ENCODE assay signal across 8 mouse cellular contexts in genomic region chr4:83486117-83486901, GRCm38 (mm10). TPM values are rescaled to one million over a fixed set of nuclear protein-coding genes. Genes with fewer than 3 reads are reported as not detected.
DNase-seq lines count a peak whose midpoint lies in the region; ATAC-seq and TF ChIP-seq lines count a peak whose summit lies in the region.

Gene Psip1 (minus strand): TSS chr4:83486459.

- in situ Hi-C loops in CH12.LX (cut with MboI; ENCODE audit: low pct_ligation_motif_present, low pct_unique_long_range_greater_than_20kb, low sequenced_read_pairs) = no loop called here

- TF ChIP-seq EP300 in CH12.LX (IDR thresholded peaks at IDR 0.05; ENCODE audit: low read length) = no peak
- TF ChIP-seq EP300 in heart, postnatal 0 days (IDR thresholded peaks at IDR 0.05; ENCODE audit: low read depth) = peak; percentile 81; the same call in 1 of the 2 replicates

- peak within 1 kb of the TSS; percentile 96 for H3K27ac ChIP-seq in CH12.LX (ENCODE audit: insufficient read depth, low read depth)
- peak within 1 kb of the TSS; percentile 99 for H3K27ac ChIP-seq in forebrain, embryonic 12.5 days
- peak within 1 kb of the TSS; percentile 95 for H3K27ac ChIP-seq in heart, postnatal 0 days (ENCODE audit: low read depth)
- peak within 1 kb of the TSS; percentile 96 for H3K27ac ChIP-seq in liver, embryonic 16.5 days (ENCODE audit: low read length)
- peak within 1 kb of the TSS; percentile 100 for H3K27ac ChIP-seq in neural tube, embryonic 13.5 days (replicated peaks)
- H3K27ac ChIP-seq in testis, adult 2 months (ENCODE audit: control insufficient read depth, insufficient read depth, low read depth, low read length) = peak within 1 kb of the TSS; percentile 89

- peak within 1 kb of the TSS; percentile 70 for H3K9ac ChIP-seq in CH12.LX (ENCODE audit: insufficient read depth, low read depth)
- peak within 1 kb of the TSS; percentile 97 for H3K9ac ChIP-seq in forebrain, embryonic 12.5 days
- peak within 1 kb of the TSS; percentile 88 for H3K9ac ChIP-seq in heart, postnatal 0 days (replicated peaks; ENCODE audit: low read depth, low read length)
- H3K9ac ChIP-seq in liver, embryonic 16.5 days (ENCODE audit: low read depth, low read length) = peak within 1 kb of the TSS; percentile 87
- peak within 1 kb of the TSS; percentile 97 for H3K9ac ChIP-seq in neural tube, embryonic 13.5 days

- TF ChIP-seq RAD21 in CH12.LX (IDR thresholded peaks at IDR 0.05; ENCODE audit: low read depth, low read length) = no peak

- peak; percentile 95 for ATAC-seq in forebrain, embryonic 12.5 days (ENCODE audit: low FRiP score)
- ATAC-seq in heart, postnatal 0 days (ENCODE audit: insufficient read depth, low read depth) = peak; percentile 88
- ATAC-seq in liver, embryonic 16.5 days (ENCODE audit: low read depth) = peak; percentile 83
- peak; percentile 96 for ATAC-seq in neural tube, embryonic 13.5 days (ENCODE audit: low read depth)

- DNase-seq in CH12.LX (ENCODE audit: extremely low read depth) = peak; percentile 78
- peak; percentile 66 for DNase-seq in c-Kit-positive CD71-positive TER-119-negative erythroid progenitor cells, embryonic 14.5 days (ENCODE audit: low read depth)
- peak; percentile 70 for DNase-seq in heart, postnatal 0 days (ENCODE audit: low spot score)
- DNase-seq in kidney, postnatal 4 days = peak; percentile 92 to 94

- no peaks in the 10 kb centered on the region for H3K27me3 ChIP-seq in CH12.LX (replicated peaks)
- no peaks in the 10 kb centered on the region for H3K27me3 ChIP-seq in forebrain, embryonic 12.5 days
- no peaks in the 10 kb centered on the region for H3K27me3 ChIP-seq in heart, postnatal 0 days (ENCODE audit: control insufficient read depth, insufficient read depth, low read length)
- H3K27me3 ChIP-seq in liver, embryonic 16.5 days (ENCODE audit: control insufficient read depth, insufficient read depth, low read depth, low read length) = no peaks in the 10 kb centered on the region
- H3K27me3 ChIP-seq in neural tube, embryonic 13.5 days = no peaks in the 10 kb centered on the region
- no peaks in the 10 kb centered on the region for H3K27me3 ChIP-seq in testis, adult 2 months (ENCODE audit: control insufficient read depth, insufficient read depth, low read length)

- dilution Hi-C loops in CH12.LX (cut with MboI; ENCODE audit: extremely low pct_ligation_motif_present, extremely low pct_unique_long_range_greater_than_20kb, low sequenced_read_pairs) = no loop called here

- peaks cover 5% of the 10 kb centered on the region for H3K9me3 ChIP-seq in CH12.LX (replicated peaks; ENCODE audit: low read length)
- H3K9me3 ChIP-seq in forebrain, embryonic 12.5 days = no peaks in the 10 kb centered on the region
- H3K9me3 ChIP-seq in heart, postnatal 0 days (replicated peaks; ENCODE audit: control insufficient read depth, low read length) = no peaks in the 10 kb centered on the region
- H3K9me3 ChIP-seq in liver, embryonic 16.5 days (replicated peaks; ENCODE audit: control insufficient read depth, low read length) = no peaks in the 10 kb centered on the region
- no peaks in the 10 kb centered on the region for H3K9me3 ChIP-seq in neural tube, embryonic 13.5 days

- peak within 1 kb of the TSS; percentile 74 to 92 (median 81) for H3K4me3 ChIP-seq in CH12.LX (replicated peaks in 1 of 3; ENCODE audit: low read depth in 2 of 3, low read length in 2 of 3, poor library complexity in 1 of 3)
- H3K4me3 ChIP-seq in forebrain, embryonic 12.5 days (replicated peaks) = peak within 1 kb of the TSS; percentile 98
- H3K4me3 ChIP-seq in heart, postnatal 0 days (ENCODE audit: low read depth, low read length) = peak within 1 kb of the TSS; percentile 98
- peak within 1 kb of the TSS; percentile 88 for H3K4me3 ChIP-seq in liver, embryonic 16.5 days (ENCODE audit: low read depth, low read length)
- peak within 1 kb of the TSS; percentile 89 for H3K4me3 ChIP-seq in neural tube, embryonic 13.5 days
- peak within 1 kb of the TSS; percentile 97 for H3K4me3 ChIP-seq in testis, adult 2 months (ENCODE audit: control insufficient read depth, low read depth, low read length)

- under 1% methylated on average over 73 of the region's 86 CpGs for WGBS in forebrain, embryonic 12.5 days
- under 1% methylated on average over 80 of the region's 86 CpGs for whole genome bisulfite sequencing in heart, postnatal 0 days
- 0% methylated on average over 48 of the region's 86 CpGs for WGBS in liver, embryonic 16.5 days (ENCODE audit: insufficient replicate concordance)
- under 1% methylated on average over 54 of the region's 86 CpGs for WGBS in neural tube, embryonic 13.5 days

- peak within 1 kb of the TSS; percentile 83 for H3K4me2 ChIP-seq in CH12.LX (ENCODE audit: insufficient read depth, low read depth, poor library complexity, severe bottlenecking)
- H3K4me2 ChIP-seq in forebrain, embryonic 12.5 days = peak within 1 kb of the TSS; percentile 65
- peak within 1 kb of the TSS; percentile 92 for H3K4me2 ChIP-seq in heart, postnatal 0 days (ENCODE audit: low read depth, low read length)
- H3K4me2 ChIP-seq in liver, embryonic 16.5 days (ENCODE audit: low read depth, low read length) = peak within 1 kb of the TSS; percentile 81
- peak within 1 kb of the TSS; percentile 76 for H3K4me2 ChIP-seq in neural tube, embryonic 13.5 days

- peaks cover 34% of the 10 kb centered on the region for H3K79me2 ChIP-seq in CH12.LX (replicated peaks; ENCODE audit: control insufficient read depth, extremely low read depth, insufficient read depth, poor library complexity, severe bottlenecking)

- TF ChIP-seq CTCF in CH12.LX (conservative IDR thresholded peaks at IDR 0.05 in 1 of 2, IDR thresholded peaks at IDR 0.05 in 1 of 2; ENCODE audit: low read depth in 2 of 2, low read length in 2 of 2) = peak in 1 of 2 experiments; percentile 2; a peak in 1 of 4 replicates
- peak; percentile 38; the same call in 1 of the 2 replicates for TF ChIP-seq CTCF in heart, postnatal 0 days (IDR thresholded peaks at IDR 0.05; ENCODE audit: low read depth)
- TF ChIP-seq CTCF in testis, adult 2 months (IDR thresholded peaks at IDR 0.05; ENCODE audit: control insufficient read depth, insufficient read depth, insufficient replicate concordance, low read depth, low read length) = no peak

- H3K4me1 ChIP-seq in CH12.LX (ENCODE audit: control insufficient read depth in 1 of 2, insufficient read depth in 2 of 2) = peaks cover 7 to 46% of the 10 kb centered on the region in 2 experiments; a peak in 3 of 4 replicates
- peaks cover 37% of the 10 kb centered on the region for H3K4me1 ChIP-seq in forebrain, embryonic 12.5 days
- H3K4me1 ChIP-seq in heart, postnatal 0 days (ENCODE audit: control insufficient read depth, insufficient read depth) = 0 out of 2 replicates have a peak, but pooled peaks cover 4% of the 10 kb centered on the region
- peaks cover 8% of the 10 kb centered on the region for H3K4me1 ChIP-seq in liver, embryonic 16.5 days (ENCODE audit: control insufficient read depth, low read depth, low read length)
- H3K4me1 ChIP-seq in neural tube, embryonic 13.5 days (replicated peaks) = peaks cover 37% of the 10 kb centered on the region
- peaks cover 2% of the 10 kb centered on the region; the same call in 1 of the 2 replicates for H3K4me1 ChIP-seq in testis, adult 2 months (ENCODE audit: control insufficient read depth, insufficient read depth, low read length)

- peak; percentile 63 for TF ChIP-seq POLR2A in CH12.LX (IDR thresholded peaks at IDR 0.05; ENCODE audit: low read depth, low read length)
- peak; percentile 75 for TF ChIP-seq POLR2A in testis, adult 2 months (IDR thresholded peaks at IDR 0.05; ENCODE audit: control insufficient read depth, low read depth, low read length)

- peaks cover 20 to 32% of the 10 kb centered on the region in 2 experiments for H3K36me3 ChIP-seq in CH12.LX (replicated peaks in 1 of 2; ENCODE audit: control insufficient read depth in 1 of 2, insufficient read depth in 1 of 2, low read length in 1 of 2)
- H3K36me3 ChIP-seq in forebrain, embryonic 12.5 days (replicated peaks) = peaks cover 29% of the 10 kb centered on the region
- peaks cover 13% of the 10 kb centered on the region; the same call in 1 of the 2 replicates for H3K36me3 ChIP-seq in heart, postnatal 0 days (replicated peaks; ENCODE audit: control insufficient read depth, insufficient read depth, low read length)
- peaks cover 15% of the 10 kb centered on the region; the same call in 1 of the 2 replicates for H3K36me3 ChIP-seq in liver, embryonic 16.5 days (ENCODE audit: control insufficient read depth, insufficient read depth)
- H3K36me3 ChIP-seq in neural tube, embryonic 13.5 days = peaks cover 28% of the 10 kb centered on the region
- peaks cover 1% of the 10 kb centered on the region; the same call in 1 of the 2 replicates for H3K36me3 ChIP-seq in testis, adult 2 months (ENCODE audit: control insufficient read depth, insufficient read depth, low read length)

TF ChIP-seq in CH12.LX, 34 proteins besides CTCF, POLR2A, EP300 and RAD21 (continues in another document):
- no peak for TF ChIP-seq PAX5 (IDR thresholded peaks at IDR 0.05; ENCODE audit: low read length)
- no peak; the same call in 1 of the 2 replicates for TF ChIP-seq ETS1 (conservative IDR thresholded peaks at IDR 0.05; ENCODE audit: low read depth, low read length)
- TF ChIP-seq ELF1 (IDR thresholded peaks at IDR 0.05; ENCODE audit: low read depth, low read length) = no peak; the same call in 1 of the 2 replicates
- TF ChIP-seq KAT2A (IDR thresholded peaks at IDR 0.05; ENCODE audit: insufficient replicate concordance, low read length) = no peak
- no peak for TF ChIP-seq POLR2AphosphoS2 (IDR thresholded peaks at IDR 0.05; ENCODE audit: low read depth, low read length)
- TF ChIP-seq IRF4 (IDR thresholded peaks at IDR 0.05; ENCODE audit: low read depth, low read length) = no peak
- 0 out of 2 replicates have a peak, but pooled peaks have one; percentile 51 for TF ChIP-seq ZMIZ1 (IDR thresholded peaks at IDR 0.05; ENCODE audit: low read depth, low read length)
- TF ChIP-seq RCOR1 (conservative IDR thresholded peaks at IDR 0.05; ENCODE audit: low read depth, low read length) = 0 out of 2 replicates have a peak, but pooled peaks have one; percentile 4
- TF ChIP-seq SIN3A (IDR thresholded peaks at IDR 0.05; ENCODE audit: low read length) = peak; percentile 24; the same call in 1 of the 2 replicates
- 0 out of 2 replicates have a peak, but pooled peaks have one; percentile 24 for TF ChIP-seq MEF2A (IDR thresholded peaks at IDR 0.05; ENCODE audit: borderline replicate concordance, low read depth, low read length)

RNA-seq across cellular contexts. Expression of gene Psip1, which starts in this region (rescaled TPM):
- total RNA-seq in CH12.LX (2012; rRNA removed) = 61.7 and 67.5 TPM in 2 replicates
- total RNA-seq in CH12.LX (2014; rRNA removed) = 107 and 114 TPM in 2 replicates
- polyA plus RNA-seq in CH12.LX (2012; ENCODE audit: insufficient read length, low read depth) = 143 and 157 TPM in 2 replicates
- polyA plus RNA-seq in forebrain, embryonic 12.5 days (2016; fragmentation: Nextera tagmentation; extraction: Ambion mirVana) = 488 and 520 TPM in 2 replicates
- total RNA-seq in heart, postnatal 0 days (2014; rRNA removed; ENCODE audit: low replicate concordance) = 20.3 and 52.5 TPM in 2 replicates
- 39.5 and 42.9 TPM in 2 replicates for polyA plus RNA-seq in heart, postnatal 0 days (2015; fragmentation: Nextera tagmentation; extraction: Ambion mirVana)
- 36.1 and 38.4 TPM in 2 replicates for polyA plus RNA-seq in liver, embryonic 16.5 days (2015; fragmentation: Nextera tagmentation; extraction: Ambion mirVana)
- 266 and 271 TPM in 2 replicates for polyA plus RNA-seq in neural tube, embryonic 13.5 days (2015; fragmentation: Nextera tagmentation; extraction: Ambion mirVana)
- polyA plus RNA-seq in testis, adult 2 months (2012; rRNA removed) = 95.4 and 97.4 TPM in 2 replicates

Comparison
In these comparisons a context has a peak if more than half of its experiments do, and no peak if none do; other contexts are left out.
1. Peak in every context shown above with its lines: DNase-seq, ATAC-seq, H3K4me3 ChIP-seq and H3K27ac ChIP-seq.